Mouse (Mus musculus): ENCODE measurements at regions not wholly inside any gene's neighbourhood (a gene's known extent, or its start where the extent isn't known, plus 50 kb on each side); places are given as distances from the start of the nearest gene placed in this dataset.

- TF ChIP-seq SMC3 (IDR thresholded peaks at IDR 0.05; ENCODE audit: low read depth, low read length) (no peak), CTCF (conservative IDR thresholded peaks at IDR 0.05 in 1 of 2, IDR thresholded peaks at IDR 0.05 in 1 of 2; ENCODE audit: low read depth in 2 of 2, low read length in 2 of 2) (no peak), KAT2A (IDR thresholded peaks at IDR 0.05; ENCODE audit: insufficient replicate concordance, low read length) (no peak), CHD2 (IDR thresholded peaks at IDR 0.05; ENCODE audit: low read length) (no peak), BHLHE40 (IDR thresholded peaks at IDR 0.05; ENCODE audit: low read depth, low read length) (no peak), ETS1 (conservative IDR thresholded peaks at IDR 0.05; ENCODE audit: low read depth, low read length) (no peak), USF2 (conservative IDR thresholded peaks at IDR 0.05; ENCODE audit: low read depth, low read length) (no peak), UBTF (IDR thresholded peaks at IDR 0.05; ENCODE audit: low read depth, low read length) (no peak), JUN (IDR thresholded peaks at IDR 0.05; ENCODE audit: insufficient read depth, low read depth, low read length) (no peak), MAFK (IDR thresholded peaks at IDR 0.05; ENCODE audit: insufficient replicate concordance, low read length) (no peak)
- H3K27ac ChIP-seq (ENCODE audit: insufficient read depth, low read depth): no peak overlapping the region
- no peaks in the 10 kb centered on the region for H3K79me2 ChIP-seq (replicated peaks; ENCODE audit: control insufficient read depth, extremely low read depth, insufficient read depth, poor library complexity, severe bottlenecking)
- H3K9ac ChIP-seq (ENCODE audit: insufficient read depth, low read depth): no peak overlapping the region
- DNase-seq (ENCODE audit: extremely low read depth): no peak
- peaks cover 26% of the 10 kb centered on the region for H3K27me3 ChIP-seq (replicated peaks)
- H3K4me3 ChIP-seq (replicated peaks in 1 of 3; ENCODE audit: low read depth in 2 of 3, low read length in 2 of 3, poor library complexity in 1 of 3): no peak overlapping the region
- dilution Hi-C loops (cut with MboI; ENCODE audit: extremely low pct_ligation_motif_present, extremely low pct_unique_long_range_greater_than_20kb, low sequenced_read_pairs): no loop called here
- in situ Hi-C loops (cut with MboI; ENCODE audit: low pct_ligation_motif_present, low pct_unique_long_range_greater_than_20kb, low sequenced_read_pairs): no loop called here
- H3K4me1 ChIP-seq (ENCODE audit: control insufficient read depth in 1 of 2, insufficient read depth in 2 of 2): no peaks in the 10 kb centered on the region
- no peaks in the 10 kb centered on the region for H3K9me3 ChIP-seq (replicated peaks; ENCODE audit: low read length)
- no peaks in the 10 kb centered on the region for H3K36me3 ChIP-seq (replicated peaks in 1 of 2; ENCODE audit: control insufficient read depth in 1 of 2, insufficient read depth in 1 of 2, low read length in 1 of 2)
- no peak overlapping the region for H3K4me2 ChIP-seq (ENCODE audit: insufficient read depth, low read depth, poor library complexity, severe bottlenecking)
Measured at GRCm38 (mm10) chr5:112166410-112167175, 85.7 kb downstream of the Cryba4 start.

DNA sequence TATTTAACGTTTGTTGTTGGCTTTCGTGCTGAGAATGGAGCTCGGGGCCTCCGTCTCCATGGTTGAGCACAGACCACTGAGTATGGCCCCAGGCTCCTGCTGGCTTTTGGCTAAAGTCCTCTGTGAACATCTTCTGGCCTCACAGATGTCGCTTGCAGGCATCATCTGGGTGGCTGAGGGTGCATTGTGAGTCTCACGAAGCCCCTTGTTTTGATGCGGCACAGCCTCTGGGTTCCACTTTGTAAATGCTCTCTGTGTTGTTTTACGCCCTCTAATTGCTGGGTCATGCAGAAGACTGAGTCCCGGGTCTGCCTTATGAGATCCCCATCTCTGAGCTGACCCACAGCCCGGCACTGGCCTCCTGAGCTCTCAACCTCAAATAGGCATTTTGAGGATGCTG is 84.5 kb downstream of the Cryba4 start:
- no peaks in the 10 kb centered on the region for H3K36me3 ChIP-seq (replicated peaks in 1 of 2; ENCODE audit: control insufficient read depth in 1 of 2, insufficient read depth in 1 of 2, low read length in 1 of 2)
- dilution Hi-C loops (cut with MboI; ENCODE audit: extremely low pct_ligation_motif_present, extremely low pct_unique_long_range_greater_than_20kb, low sequenced_read_pairs) (no loop called here), in situ Hi-C loops (cut with MboI; ENCODE audit: low pct_ligation_motif_present, low pct_unique_long_range_greater_than_20kb, low sequenced_read_pairs) (no loop called here)
- H3K4me1 ChIP-seq (ENCODE audit: control insufficient read depth in 1 of 2, insufficient read depth in 2 of 2): no peaks in the 10 kb centered on the region
- H3K27ac ChIP-seq (ENCODE audit: insufficient read depth, low read depth): no peak overlapping the region
- no peaks in the 10 kb centered on the region for H3K79me2 ChIP-seq (replicated peaks; ENCODE audit: control insufficient read depth, extremely low read depth, insufficient read depth, poor library complexity, severe bottlenecking)
- H3K27me3 ChIP-seq (replicated peaks): peaks cover 29% of the 10 kb centered on the region
- no peak overlapping the region for H3K4me3 ChIP-seq (replicated peaks in 1 of 3; ENCODE audit: low read depth in 2 of 3, low read length in 2 of 3, poor library complexity in 1 of 3)
- H3K4me2 ChIP-seq (ENCODE audit: insufficient read depth, low read depth, poor library complexity, severe bottlenecking): no peak overlapping the region
- no peaks in the 10 kb centered on the region for H3K9me3 ChIP-seq (replicated peaks; ENCODE audit: low read length)
- no peak for TF ChIP-seq PAX5 (IDR thresholded peaks at IDR 0.05; ENCODE audit: low read length)
- no peak for TF ChIP-seq ZNF384 (IDR thresholded peaks at IDR 0.05; ENCODE audit: low read depth, low read length)
- no peak for TF ChIP-seq HCFC1 (IDR thresholded peaks at IDR 0.05; ENCODE audit: low read depth, low read length)
- TF ChIP-seq RCOR1 (conservative IDR thresholded peaks at IDR 0.05; ENCODE audit: low read depth, low read length): no peak
- no peak for TF ChIP-seq IRF4 (IDR thresholded peaks at IDR 0.05; ENCODE audit: low read depth, low read length)
- TF ChIP-seq EP300 (IDR thresholded peaks at IDR 0.05; ENCODE audit: low read length): no peak
- no peak for TF ChIP-seq CHD1 (IDR thresholded peaks at IDR 0.05; ENCODE audit: low read depth, low read length)
- no peak for DNase-seq (ENCODE audit: extremely low read depth)
- no peak overlapping the region for H3K9ac ChIP-seq (ENCODE audit: insufficient read depth, low read depth)

All from CH12.LX (cell line).